Mouse (Mus musculus): ENCODE data around the gene Hcn3.
"Not testable (repeated sequence)": the region's sequence is repeated elsewhere in the genome, so short reads cannot be mapped to it uniquely, and the experiment has no call there.

Gene Hcn3

DNA sequence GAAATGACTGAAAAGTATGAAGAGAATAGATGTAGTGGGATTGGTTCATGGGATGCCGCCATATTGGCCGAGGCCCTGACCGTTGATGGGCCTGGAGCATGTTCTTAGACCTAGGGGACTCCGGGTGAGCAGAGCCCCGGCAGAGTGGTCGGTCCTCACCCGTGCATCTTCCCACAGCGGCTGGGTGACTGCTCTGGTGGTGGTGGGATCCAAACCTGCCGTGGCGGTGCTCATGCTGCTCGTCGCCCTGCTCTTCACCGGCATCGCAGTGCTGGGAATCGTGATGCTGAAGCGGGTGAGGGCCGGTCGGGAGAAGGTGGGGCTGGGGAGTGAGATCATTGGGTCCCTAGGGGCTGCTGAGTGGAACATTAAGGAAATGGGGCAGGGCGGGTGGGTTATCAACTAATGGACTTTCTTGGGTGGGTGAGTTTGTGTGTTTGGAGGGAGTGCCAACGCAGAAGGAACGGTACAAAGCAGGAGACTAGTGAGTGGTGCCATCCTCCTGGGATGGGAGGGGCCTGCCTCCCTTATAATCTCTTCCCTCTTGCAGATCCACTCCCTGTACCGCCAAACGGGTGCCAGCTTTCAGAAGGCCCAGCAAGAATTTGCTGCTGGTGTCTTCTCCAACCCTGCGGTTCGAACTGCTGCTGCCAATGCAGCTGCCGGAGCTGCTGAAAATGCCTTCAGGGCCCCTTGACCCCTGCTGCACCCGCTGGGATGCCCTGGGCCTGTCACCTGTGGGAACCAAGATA, 21.9 kb upstream of the Hcn3 start:
- no peak for DNase-seq (ENCODE audit: low spot score in 2 of 2)

DNA sequence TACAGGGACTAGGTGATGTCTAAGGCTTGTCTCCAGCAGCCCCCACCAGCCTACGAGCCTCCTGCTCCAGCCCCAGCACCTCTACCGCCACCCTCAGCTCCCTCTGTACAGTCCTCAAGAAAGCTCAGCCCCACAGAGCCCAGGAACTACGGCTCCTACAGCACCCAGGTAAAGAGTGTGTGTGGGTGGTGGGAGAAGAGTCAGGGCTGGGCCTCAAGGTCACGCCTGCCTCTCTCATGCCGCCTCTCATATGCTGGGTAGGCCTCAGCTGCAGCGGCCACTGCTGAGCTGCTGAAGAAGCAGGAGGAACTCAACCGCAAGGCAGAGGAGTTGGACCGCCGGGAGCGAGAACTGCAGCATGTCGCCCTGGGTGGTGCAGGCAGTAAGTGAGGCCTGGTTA, 19.1 kb upstream of the Hcn3 start:
- no peak for DNase-seq (ENCODE audit: low spot score in 2 of 2)

DNA sequence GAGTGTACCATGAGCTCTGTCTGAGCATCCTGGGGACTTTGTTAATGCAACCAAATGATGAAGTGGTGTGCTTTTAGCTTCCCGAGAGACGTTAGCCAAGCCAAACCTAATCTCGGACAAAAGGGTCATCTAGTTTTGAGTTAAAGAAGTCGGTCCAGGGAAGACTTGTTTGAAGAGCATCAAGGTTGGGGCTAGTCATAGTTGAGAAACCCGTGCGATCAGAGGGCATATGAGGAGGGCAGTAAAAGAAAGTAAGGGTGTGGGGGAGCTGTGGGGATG, 18.1 kb upstream of the Hcn3 start:
- DNase-seq (ENCODE audit: low spot score in 2 of 2), result no peak

DNA sequence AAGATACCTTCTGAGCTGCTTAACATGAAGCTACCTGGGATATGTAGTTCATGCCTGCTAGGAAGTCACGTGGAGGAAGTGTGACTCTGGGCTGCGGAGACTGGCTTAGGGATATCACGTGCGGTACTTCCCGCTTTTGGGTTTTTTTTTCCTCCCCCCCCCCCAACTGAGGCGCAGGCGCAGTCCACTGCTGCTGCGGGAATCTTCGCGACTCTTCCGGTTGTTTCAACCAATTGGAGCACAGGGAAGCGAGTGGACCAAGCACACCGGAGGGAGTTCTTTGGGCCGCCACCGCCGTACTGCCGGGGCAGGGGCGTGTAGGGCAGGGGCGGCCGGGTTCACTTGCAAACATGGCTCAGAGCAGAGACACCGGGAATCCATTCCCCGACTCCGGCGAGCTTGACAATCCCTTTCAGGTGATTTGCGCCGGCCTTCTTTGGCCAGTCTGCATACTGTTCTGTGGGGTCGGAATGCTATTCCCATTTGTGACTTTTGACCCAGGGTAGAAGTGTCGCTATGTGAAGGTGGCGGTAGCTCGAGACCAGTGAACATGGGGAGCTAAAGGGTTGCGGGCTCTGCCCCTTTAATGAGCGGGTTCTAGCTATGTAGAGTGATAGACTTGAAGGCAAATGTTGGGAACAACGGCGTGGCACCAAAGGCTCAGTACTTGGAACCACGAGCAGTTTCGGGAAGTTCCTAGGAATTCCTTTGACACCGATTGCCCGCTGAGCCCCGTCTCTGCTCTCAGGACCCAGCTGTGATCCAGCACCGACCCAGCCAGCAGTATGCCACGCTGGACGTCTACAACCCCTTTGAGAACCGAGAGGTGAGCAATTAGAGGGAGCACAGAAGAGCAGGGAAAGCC, 17.5 kb upstream of the Hcn3 start, which contains the start of gene Scamp3:
Gene Scamp3, plus strand, starts transcription at position 232 of the 865 bp plus-strand sequence.
- peak; percentile 60 to 78 for DNase-seq (ENCODE audit: low spot score in 2 of 2)

DNA sequence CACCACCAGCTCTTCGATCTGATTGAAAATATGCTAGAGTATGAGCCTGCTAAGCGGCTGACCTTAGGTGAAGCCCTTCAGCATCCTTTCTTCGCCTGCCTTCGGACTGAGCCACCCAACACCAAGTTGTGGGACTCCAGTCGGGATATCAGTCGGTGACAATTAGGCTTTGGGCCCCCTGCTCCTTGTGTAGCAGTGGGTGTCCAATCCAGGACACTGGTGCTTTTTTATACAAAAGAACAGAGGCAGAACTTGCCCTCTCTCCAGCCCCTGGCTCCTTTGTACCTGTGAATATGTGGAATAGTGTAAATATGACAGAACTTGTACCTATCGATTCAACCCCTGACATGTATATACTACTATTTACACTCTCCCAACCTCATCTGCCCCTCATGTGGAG, 16.4 kb upstream of the Hcn3 start:
- DNase-seq (ENCODE audit: low spot score in 2 of 2), result no peak

DNA sequence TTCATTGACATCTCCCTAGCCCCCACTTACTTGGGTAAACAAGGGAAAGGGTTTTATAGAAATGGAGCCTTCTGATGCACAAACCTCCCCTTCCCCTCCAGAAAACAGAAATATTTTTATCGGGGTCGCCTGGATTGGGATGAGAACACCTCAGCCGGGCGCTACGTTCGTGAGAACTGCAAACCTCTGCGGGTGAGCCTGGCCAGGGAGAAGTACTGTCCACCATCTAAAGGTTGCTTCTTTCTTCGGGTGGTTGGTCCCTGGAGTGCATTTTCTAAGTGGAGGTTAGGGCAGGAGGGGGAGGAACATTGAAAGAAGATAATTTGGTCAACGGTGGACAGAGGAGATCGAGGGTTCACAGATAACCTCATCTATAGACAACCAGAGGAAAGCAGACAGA, 15.5 kb upstream of the Hcn3 start:
- no peak for DNase-seq (ENCODE audit: low spot score in 2 of 2)

DNA sequence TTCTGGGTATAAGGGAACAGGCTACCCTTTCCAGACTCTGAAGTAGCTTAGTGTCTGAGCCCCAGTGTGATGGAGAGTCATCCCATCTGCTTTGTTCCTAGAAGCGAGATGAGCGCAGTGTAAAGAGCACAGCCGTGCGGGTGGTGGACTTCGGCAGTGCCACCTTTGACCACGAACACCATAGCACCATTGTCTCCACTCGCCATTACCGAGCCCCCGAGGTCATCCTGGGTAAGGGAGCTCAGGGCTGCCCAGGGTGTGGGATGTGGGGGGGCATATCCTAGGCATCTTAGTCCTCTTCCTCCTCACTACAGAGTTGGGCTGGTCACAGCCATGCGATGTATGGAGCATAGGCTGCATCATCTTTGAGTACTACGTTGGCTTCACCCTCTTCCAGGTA, 14.8 kb upstream of the Hcn3 start:
- no peak for DNase-seq (ENCODE audit: low spot score in 2 of 2)

DNA sequence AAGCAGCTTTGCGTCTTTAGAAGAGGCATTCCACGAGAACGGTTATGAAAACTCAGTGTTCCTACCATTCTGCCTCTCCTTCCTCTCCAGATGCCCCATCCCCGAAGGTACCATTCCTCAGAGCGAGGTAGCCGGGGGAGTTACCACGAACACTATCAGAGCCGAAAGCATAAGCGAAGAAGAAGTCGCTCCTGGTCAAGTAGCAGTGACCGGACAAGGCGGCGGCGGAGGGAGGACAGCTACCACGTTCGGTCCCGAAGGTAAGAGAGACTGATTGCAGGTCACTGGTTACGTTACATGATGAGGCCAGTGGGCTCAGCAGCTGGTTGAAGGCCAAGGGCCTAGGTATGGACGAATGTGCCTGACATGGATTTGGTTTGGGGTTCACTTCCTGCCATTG, 6.9 kb upstream of the Hcn3 start:
- no peak for DNase-seq (ENCODE audit: low spot score in 2 of 2)

DNA sequence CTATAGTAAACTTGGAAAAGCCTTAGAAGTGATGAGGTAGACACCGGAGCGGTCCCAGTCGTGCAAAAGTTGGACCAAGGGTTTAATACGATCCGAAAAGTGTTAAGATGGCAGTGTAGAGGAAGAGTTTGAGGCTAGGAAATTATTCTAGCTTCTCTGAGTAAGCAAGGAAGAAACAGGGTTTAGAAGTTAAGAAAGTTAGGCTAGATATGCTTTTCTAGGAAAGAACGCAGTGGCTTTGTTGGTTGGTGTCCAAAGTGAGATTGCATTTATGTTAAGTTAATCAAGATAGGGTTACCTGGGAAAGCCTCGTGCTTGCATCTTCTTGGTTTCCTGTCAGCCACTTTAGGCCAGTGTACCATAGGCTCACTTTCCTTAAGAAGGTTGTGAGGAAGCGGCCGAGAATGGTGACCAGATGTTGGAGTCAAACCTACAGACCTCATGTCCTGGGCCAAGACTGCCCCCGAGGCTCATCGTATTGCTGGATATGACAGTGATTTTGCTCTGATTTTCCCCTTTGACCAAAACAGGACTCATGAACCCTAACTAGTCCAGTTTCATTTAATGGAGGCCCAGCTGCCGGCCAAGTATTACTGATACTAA, 5.4 kb upstream of the Hcn3 start:
- DNase-seq (ENCODE audit: low spot score in 2 of 2), result no peak

DNA sequence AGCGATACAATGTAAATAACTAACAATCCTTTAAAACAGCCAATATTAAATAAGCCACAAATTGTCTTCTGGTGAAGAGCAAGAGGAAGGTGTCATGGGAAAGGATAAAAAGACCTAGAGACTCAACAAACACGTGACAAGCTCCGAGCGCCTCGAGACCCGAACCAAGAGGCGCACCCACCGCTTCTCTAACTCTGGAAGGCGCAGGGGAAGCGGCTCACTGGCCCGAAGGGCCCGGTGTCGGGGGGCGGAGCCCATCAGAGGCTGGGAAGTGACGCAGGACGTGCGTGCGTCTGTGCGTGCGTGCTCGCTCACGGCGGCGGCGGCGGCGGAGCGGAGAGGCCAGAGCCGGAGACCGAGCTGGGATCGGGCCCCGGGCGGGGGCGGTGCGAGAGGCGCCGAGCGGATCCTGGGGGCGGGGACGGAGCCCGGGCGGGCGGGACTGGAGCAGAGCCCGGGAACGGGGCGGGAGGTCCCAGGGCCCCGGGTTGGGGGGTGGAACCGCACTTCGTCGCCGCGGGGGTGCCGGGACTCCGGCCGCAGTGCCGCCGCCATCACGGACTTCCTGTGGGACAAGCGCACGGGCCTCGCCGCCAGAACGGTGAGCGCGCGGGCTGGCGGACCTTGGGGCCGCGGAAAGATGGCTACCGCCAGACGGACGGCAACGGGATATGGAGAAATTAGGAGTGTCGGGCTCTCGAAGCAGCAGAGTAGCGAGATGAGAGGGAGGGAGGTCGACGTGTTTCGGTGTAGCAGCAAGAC, 4.7 kb upstream of the Hcn3 start, which contains the start of gene Clk2:
Gene Clk2, plus strand, starts transcription at position 290 of the 762 bp plus-strand sequence.
- DNase-seq (ENCODE audit: low spot score in 2 of 2), result peak; percentile 77 to 89

DNA sequence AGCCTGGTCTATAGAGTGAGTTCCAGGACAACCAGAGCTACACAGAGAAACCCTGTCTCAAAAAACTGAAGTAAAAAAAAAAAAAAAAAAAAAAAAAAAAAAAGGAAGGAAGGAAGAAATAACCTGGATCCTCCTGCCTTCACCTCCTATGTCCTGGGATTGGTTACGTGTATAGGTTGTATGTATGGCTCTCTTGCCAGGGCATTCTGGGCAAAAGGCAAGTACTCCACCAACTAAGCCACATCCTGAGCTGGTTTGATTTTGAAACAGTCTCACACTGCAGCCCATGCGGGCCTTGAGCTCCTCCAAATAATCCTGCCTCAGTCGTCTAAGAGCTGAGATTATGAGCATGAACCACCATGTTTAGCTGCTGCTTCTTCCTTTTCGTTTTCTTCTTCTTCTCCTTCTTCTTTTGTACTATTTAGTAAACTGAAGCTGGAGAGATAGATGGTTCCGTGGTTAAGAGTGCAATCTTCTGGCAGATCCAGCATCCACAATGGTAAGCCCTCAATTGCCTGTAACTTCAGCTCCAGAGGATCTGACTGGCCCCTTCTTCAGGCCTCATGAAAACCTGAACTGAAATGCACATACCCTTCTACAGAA, 3.7 kb upstream of the Hcn3 start:
- no peak for DNase-seq (ENCODE audit: low spot score in 2 of 2)

DNA sequence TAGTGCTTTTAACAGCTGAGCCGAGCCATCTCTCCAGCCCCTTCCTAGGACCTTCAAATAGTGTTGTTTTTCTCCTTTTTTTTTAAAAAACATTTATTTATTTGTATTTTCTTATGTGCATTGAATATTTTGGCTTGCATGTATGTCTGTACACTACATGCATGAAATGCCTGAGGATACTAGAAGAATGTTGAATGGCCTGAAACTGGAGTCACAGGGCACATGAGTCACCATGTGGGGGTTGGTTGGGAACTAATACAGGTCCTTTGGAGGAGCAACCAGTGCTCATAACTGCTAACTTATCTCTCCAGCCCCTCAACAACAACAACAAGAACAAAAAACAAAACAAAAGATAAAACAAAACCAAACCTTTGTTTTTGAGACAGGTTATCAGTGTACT, 3.1 kb upstream of the Hcn3 start:
- no peak for DNase-seq (ENCODE audit: low spot score in 2 of 2)

DNA sequence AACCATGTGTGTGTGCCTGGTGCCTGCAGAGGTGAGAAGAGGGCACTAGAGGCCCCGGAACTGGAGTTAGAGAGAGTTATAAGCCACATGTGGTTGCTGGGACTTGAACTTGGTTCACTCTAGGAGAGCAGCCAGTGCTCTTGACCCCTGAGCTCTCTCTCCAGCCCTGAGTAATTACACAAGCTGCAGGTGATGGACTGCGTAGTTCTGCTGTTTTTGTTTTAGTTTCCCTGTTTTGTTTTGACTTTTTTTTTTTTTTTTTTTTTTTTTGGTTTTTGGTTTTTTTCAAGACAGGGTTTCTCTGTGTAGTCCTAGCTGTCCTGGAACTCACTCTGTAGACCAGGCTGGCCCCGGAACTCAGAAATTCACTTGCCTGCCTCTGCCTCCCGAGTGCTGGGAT, 1.8 kb upstream of the Hcn3 start:
- DNase-seq (ENCODE audit: low spot score in 2 of 2), result no peak

DNA sequence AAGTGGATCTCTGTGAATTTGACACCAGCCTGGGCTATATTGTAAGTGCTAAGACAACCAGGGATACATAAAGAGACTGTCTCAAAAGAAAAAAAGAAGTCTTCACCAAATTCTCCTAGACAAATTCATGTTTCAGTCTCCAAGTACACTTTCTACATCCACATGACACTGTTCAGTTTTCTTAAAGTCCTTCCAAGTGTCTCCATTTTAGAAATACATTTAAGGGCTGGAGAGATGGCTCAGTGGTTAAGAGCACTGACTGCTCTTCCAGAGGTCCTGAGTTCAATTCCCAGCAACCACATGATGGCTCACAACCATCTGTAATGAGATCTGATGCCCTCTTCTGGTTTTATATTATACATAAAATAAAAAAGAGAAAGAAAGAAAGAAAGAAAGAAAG, 1.2 kb upstream of the Hcn3 start:
- DNase-seq (ENCODE audit: low spot score in 2 of 2), result not testable (repeated sequence)

DNA sequence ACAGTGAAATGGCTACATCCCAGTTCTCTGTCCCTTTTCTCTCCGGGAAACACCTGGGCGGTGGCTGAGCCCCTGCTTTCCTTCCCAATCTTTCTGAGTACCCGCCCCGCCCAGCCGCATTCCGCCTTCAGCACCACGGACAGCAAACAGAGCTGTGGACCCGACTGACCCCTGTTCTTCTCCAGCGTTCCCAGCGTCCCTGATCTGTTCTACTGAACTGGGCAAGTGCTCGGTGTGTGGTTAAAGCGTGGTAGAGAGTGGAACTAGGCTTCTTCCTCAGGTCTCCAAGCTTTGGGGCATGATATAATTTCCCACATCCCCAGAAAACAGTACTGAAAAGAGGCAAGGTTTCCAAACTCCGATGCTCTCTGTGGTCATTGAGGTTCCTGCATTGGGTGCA, 785 bp downstream of the Hcn3 start:
- DNase-seq (ENCODE audit: low spot score in 2 of 2), result no peak

DNA sequence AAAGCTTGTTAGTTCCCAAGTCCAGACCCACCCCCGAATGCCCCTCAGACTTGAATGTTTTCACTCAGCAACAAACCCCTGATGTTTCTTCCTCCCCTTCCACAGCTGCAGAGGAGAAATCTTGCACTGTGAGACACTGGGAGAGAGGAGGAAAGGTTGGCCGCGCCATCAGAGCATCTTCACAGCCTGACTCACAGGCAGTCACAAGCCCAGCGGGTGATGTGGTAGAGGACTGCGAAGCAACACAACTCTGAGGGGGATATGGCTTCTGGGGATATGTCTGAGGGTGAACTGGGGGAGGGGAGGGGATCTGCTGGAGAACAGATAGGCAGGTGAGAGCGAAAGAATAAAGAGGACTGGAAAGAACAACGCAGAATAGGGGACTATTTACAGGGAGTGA, 1.3 kb downstream of the Hcn3 start:
- DNase-seq (ENCODE audit: low spot score in 2 of 2), result no peak

DNA sequence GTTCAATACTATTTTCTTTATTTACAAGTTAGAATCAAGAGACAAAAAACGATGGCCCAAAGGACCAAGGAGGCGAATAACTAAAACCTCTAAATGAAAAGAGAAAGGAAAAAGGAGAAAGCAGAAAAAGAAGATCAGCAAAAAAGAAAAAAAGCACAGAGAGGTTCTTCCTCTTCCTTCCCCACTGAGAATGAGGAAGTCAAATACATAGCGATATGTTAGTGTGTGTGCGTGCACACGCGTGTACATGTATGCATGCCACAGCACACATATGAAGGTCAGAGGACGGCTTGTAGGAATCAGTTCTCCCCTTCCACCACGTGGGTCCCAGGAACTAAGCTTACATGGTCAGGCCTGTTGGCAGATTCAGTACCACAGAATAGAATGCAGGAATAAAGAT, 3.0 kb downstream of the Hcn3 start:
- DNase-seq (ENCODE audit: low spot score in 2 of 2), result no peak

DNA sequence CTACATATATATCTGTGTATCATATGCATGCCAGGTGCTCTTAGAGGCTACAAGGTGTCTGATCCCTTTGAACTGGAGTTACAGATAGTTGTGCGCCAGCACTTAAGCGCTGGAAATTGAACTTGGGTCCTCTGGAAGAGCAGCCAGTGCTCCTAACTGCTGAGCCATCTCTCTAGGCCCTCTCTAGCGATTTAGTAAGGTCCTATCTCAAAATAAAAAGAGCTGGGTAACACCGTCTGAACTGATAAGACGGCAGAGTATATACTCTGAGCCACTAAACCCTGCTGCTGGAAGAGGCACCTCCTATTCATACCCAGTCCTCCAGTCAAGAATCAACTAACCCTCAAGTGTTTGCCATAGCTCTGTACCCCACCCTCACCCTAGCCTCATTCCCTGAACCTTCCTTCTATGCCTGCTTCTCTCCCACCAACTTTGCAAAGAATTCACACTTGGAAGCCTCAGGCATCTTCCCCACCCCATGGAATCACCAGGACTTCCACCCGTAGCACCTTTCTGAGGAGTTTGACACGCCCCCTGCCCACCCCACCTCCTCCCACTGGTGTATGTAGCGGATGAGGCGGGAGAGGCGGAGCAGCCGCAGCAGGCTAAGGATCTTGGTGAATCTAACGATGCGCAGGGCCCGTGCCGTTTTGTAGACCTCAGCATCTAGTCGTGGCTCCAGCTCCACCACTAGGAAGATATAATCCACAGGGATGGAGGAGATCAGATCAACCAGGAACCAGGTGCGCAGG, 7.7 kb downstream of the Hcn3 start:
- DNase-seq (ENCODE audit: low spot score in 2 of 2), result no peak

DNA sequence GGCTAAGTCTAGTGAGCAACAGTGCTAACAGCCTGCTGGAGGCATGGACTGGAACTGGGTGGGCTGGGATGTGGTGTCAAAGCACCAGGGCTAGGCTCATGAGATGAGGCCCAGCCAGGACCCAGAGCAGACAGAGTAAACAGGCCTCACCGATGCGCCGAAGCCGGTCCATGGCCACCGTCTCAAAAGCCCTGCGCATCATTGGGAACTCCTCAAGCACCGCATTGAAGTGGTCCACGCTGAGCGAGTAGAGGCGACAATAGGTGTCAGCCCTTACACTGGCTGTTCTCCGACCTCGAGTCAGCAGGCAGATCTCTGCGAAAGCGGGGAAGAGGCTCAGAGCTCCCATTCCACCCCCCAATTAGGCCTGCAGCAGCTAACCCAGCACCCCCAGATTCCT, 11.4 kb downstream of the Hcn3 start:
- no peak for DNase-seq (ENCODE audit: low spot score in 2 of 2)

DNA sequence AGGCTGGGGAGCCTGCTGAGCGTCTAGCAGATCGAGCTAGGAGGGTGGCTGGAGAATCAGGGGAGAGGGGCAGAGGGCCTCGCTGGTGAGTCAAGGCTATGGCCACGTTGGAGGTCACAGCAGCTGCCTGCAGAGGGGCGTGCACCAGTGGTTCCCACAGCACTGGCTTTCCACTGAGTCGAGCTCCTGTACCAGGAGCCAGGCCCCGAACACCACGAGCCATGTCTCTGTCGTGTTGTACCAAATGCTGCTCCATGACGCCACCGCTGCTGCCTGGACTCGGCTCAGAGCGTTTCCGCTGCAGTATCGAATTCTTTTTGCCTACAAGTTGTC, 12.1 kb downstream of the Hcn3 start:
- DNase-seq (ENCODE audit: low spot score in 2 of 2), result no peak
